Comparison of ENCODE assay signal across 8 mouse cellular contexts in genomic region chr7:17027588-17028343, GRCm38 (mm10). TPM values are rescaled to one million over a fixed set of nuclear protein-coding genes. Genes with fewer than 3 reads are reported as not detected.
DNase-seq lines count a peak whose midpoint lies in the region; ATAC-seq and TF ChIP-seq lines count a peak whose summit lies in the region.

Ppp5c (minus strand) TSS chr7:17027924.

- peak within 1 kb of the TSS; percentile 83 for H3K27ac ChIP-seq in embryonic facial prominence, embryonic 13.5 days
- peak within 1 kb of the TSS; percentile 97 for H3K27ac ChIP-seq in heart, adult 2 months
- H3K27ac ChIP-seq in limb, embryonic 13.5 days = peak within 1 kb of the TSS; percentile 85
- peak within 1 kb of the TSS; percentile 79 for H3K27ac ChIP-seq in midbrain, embryonic 16.5 days (ENCODE audit: low read length)

- H3K4me3 ChIP-seq in embryonic facial prominence, embryonic 13.5 days = peak within 1 kb of the TSS; percentile 90
- peak within 1 kb of the TSS; percentile 87 for H3K4me3 ChIP-seq in heart, adult 2 months
- peak within 1 kb of the TSS; percentile 88 for H3K4me3 ChIP-seq in limb, embryonic 13.5 days
- peak within 1 kb of the TSS; percentile 82 for H3K4me3 ChIP-seq in midbrain, embryonic 16.5 days (ENCODE audit: low read depth, low read length)

- peaks cover 7% of the 10 kb centered on the region; the same call in 1 of the 2 replicates for H3K79me2 ChIP-seq in heart, adult 2 months (replicated peaks; ENCODE audit: control insufficient read depth, insufficient read depth, low read length)

- peaks cover 43% of the 10 kb centered on the region for H3K36me3 ChIP-seq in embryonic facial prominence, embryonic 13.5 days
- peaks cover 2% of the 10 kb centered on the region for H3K36me3 ChIP-seq in heart, adult 2 months (ENCODE audit: control insufficient read depth, insufficient read depth, low read length)
- H3K36me3 ChIP-seq in limb, embryonic 13.5 days = peaks cover 38% of the 10 kb centered on the region
- peaks cover under 1% of the 10 kb centered on the region; the same call in 1 of the 2 replicates for H3K36me3 ChIP-seq in midbrain, embryonic 16.5 days (ENCODE audit: control insufficient read depth, insufficient read depth, low read length)

- TF ChIP-seq POLR2A in heart, adult 2 months (IDR thresholded peaks at IDR 0.05; ENCODE audit: insufficient read depth, low read depth, low read length) = peak; percentile 62

- TF ChIP-seq CTCF in heart, adult 2 months (IDR thresholded peaks at IDR 0.05) = no peak

- ATAC-seq in embryonic facial prominence, embryonic 13.5 days (ENCODE audit: insufficient number of reproducible peaks, insufficient read depth, low FRiP score, low TSS enrichment, low read depth) = peak; percentile 71
- peak; percentile 85 for ATAC-seq in limb, embryonic 13.5 days (ENCODE audit: low FRiP score, low read depth)
- ATAC-seq in midbrain, embryonic 16.5 days = peak; percentile 89

- H3K4me2 ChIP-seq in embryonic facial prominence, embryonic 13.5 days = peak within 1 kb of the TSS; percentile 81
- peak within 1 kb of the TSS; percentile 84 for H3K4me2 ChIP-seq in limb, embryonic 13.5 days (replicated peaks)
- H3K4me2 ChIP-seq in midbrain, embryonic 16.5 days (ENCODE audit: low read length) = peak within 1 kb of the TSS; percentile 64

- WGBS in embryonic facial prominence, embryonic 13.5 days = under 1% methylated on average over 57 of the region's 58 CpGs
- WGBS in heart, adult 2 months = under 1% methylated on average over 58 of the region's 58 CpGs
- WGBS in limb, embryonic 13.5 days = under 1% methylated on average over 57 of the region's 58 CpGs
- WGBS in midbrain, embryonic 16.5 days = under 1% methylated on average over 53 of the region's 58 CpGs

- intact Hi-C loops in heart, adult 2 months (cut with DNase I) = loop anchor here (2.0 kb wide), 3 partner anchors 23 to 29 kb away; no protein-coding TSS in a partner anchor

- peak within 1 kb of the TSS; percentile 89 for H3K9ac ChIP-seq in embryonic facial prominence, embryonic 13.5 days
- H3K9ac ChIP-seq in heart, adult 2 months (ENCODE audit: low read depth, low read length) = peak within 1 kb of the TSS; percentile 98
- H3K9ac ChIP-seq in limb, embryonic 13.5 days = peak within 1 kb of the TSS; percentile 87
- peak within 1 kb of the TSS; percentile 94 for H3K9ac ChIP-seq in midbrain, embryonic 16.5 days (ENCODE audit: low read depth, low read length)

- no peaks in the 10 kb centered on the region for H3K27me3 ChIP-seq in embryonic facial prominence, embryonic 13.5 days
- no peaks in the 10 kb centered on the region for H3K27me3 ChIP-seq in heart, adult 2 months (ENCODE audit: control insufficient read depth, insufficient read depth, low read length)
- H3K27me3 ChIP-seq in limb, embryonic 13.5 days = no peaks in the 10 kb centered on the region
- H3K27me3 ChIP-seq in midbrain, embryonic 16.5 days (ENCODE audit: control insufficient read depth, insufficient read depth, low read depth, low read length) = no peaks in the 10 kb centered on the region

- 0 out of 2 replicates have a peak, but pooled peaks have one; percentile 21 for TF ChIP-seq EP300 in heart, adult 2 months (IDR thresholded peaks at IDR 0.05; ENCODE audit: insufficient read depth, low read depth, low read length)

- no peaks in the 10 kb centered on the region for H3K9me3 ChIP-seq in embryonic facial prominence, embryonic 13.5 days
- H3K9me3 ChIP-seq in limb, embryonic 13.5 days = no peaks in the 10 kb centered on the region
- no peaks in the 10 kb centered on the region for H3K9me3 ChIP-seq in midbrain, embryonic 16.5 days (replicated peaks; ENCODE audit: control insufficient read depth, low read length, poor library complexity, severe bottlenecking)

- H3K4me1 ChIP-seq in embryonic facial prominence, embryonic 13.5 days = peaks cover 33% of the 10 kb centered on the region
- peaks cover 38% of the 10 kb centered on the region for H3K4me1 ChIP-seq in heart, adult 2 months (ENCODE audit: control insufficient read depth, insufficient read depth, low read length)
- H3K4me1 ChIP-seq in limb, embryonic 13.5 days = peaks cover 36% of the 10 kb centered on the region
- H3K4me1 ChIP-seq in midbrain, embryonic 16.5 days (ENCODE audit: control insufficient read depth, insufficient read depth, low read length) = peaks cover 18% of the 10 kb centered on the region

- DNase-seq in 3134 (ENCODE audit: extremely low read depth, insufficient read length, low spot score) = peak; percentile 92
- peak; percentile 93 to 94 for DNase-seq in adrenal gland, postnatal 36 days
- DNase-seq in heart, adult 2 months = peak; percentile 90 to 93
- peak; percentile 89 to 90 for DNase-seq in kidney, adult 8-10 months
- peak; percentile 81 to 90 for DNase-seq in spleen, postnatal 10 days (ENCODE audit: low spot score in 2 of 2)

RNA-seq across cellular contexts. Expression of gene Ppp5c, which starts in this region (rescaled TPM):
- total RNA-seq in adrenal gland, postnatal 36 days (2021) = 10 to 100 TPM; 71.5 to 87.2 TPM
- 109 and 112 TPM in 2 replicates for polyA plus RNA-seq in embryonic facial prominence, embryonic 13.5 days (2015; fragmentation: Nextera tagmentation; extraction: Ambion mirVana)
- 100 to 1,000 TPM in 1 of 2 experiments, 10 to 100 TPM in 1; 89.0 to 104 TPM for total RNA-seq in heart, adult 2 months (2021)
- 157 and 163 TPM in 2 replicates for polyA plus RNA-seq in heart, adult 2 months (2012; rRNA removed)
- 115 and 118 TPM in 2 replicates for polyA plus RNA-seq in limb, embryonic 13.5 days (2015; fragmentation: Nextera tagmentation; extraction: Ambion mirVana)
- 118 and 127 TPM in 2 replicates for polyA plus RNA-seq in midbrain, embryonic 16.5 days (2015; fragmentation: Nextera tagmentation; extraction: Ambion mirVana)

Comparison
In these comparisons a context has a peak if more than half of its experiments do, and no peak if none do; other contexts are left out.
1. Peak in every context shown above with its lines: DNase-seq, ATAC-seq, H3K4me3 ChIP-seq and H3K27ac ChIP-seq.